Mouse (Mus musculus): Measurements from ENCODE around the gene Zfp64. TPM values are rescaled to one million over a fixed set of nuclear protein-coding genes. Genes with fewer than 3 reads are reported as not detected.

Gene Zfp64
- 24.6 TPM for total RNA-seq (2023)

DNA sequence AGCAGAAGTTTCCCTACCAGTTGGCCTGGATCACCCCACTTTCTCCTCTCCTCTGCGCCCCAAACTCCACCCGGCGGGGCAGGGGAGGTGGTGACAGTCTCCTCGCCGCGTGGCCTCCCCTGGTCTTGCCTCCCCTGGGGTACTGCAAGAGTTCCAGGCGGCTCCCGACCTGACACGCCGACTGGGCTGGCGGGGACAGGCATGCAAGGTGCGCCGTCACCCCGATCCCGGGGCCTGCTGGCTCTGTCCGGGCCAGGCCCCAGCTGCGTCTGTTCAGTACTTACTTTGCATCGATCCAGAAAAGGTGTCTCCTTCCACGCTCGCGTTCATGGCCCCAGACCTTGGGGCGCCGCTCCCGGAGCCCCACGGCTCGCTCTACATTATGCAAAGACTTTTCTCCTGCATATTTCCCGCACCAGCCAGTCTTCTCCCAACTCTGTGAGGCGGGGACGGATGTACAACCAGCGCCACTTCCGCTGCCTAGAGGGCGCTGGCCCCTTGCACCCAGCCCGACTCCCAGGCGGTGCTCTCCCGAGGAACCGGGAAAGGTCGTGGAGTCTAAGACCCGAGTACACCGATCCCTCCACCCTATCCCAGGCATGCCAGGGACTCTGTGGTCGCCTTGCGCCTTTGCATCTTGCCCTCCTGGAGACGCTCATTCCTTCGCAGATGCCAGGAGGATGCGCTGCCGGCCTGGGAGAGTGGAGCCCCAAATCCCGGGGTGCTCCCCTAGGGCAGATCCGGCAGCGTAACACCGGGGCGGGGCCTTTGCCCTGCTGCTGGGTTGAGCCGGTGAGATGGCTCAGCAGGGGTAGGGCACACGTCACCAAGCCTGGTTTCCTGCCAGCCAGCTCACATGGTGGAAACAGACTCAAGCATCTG, at the start of gene Zfp64:
Zfp64 (minus strand) TSS at position 753 of the 882 bp plus-strand sequence.

Other genes starting within 250 kb of the Zfp64 start
- gene Atp9a, start 213.2 kb downstream of the Zfp64 start, total RNA-seq (2023) = 14.9 TPM
- gene Sall4, start 187.6 kb downstream of the Zfp64 start, total RNA-seq (2023) = not detected